ENCODE assay signal across 24 mouse cellular contexts in genomic region chr8:26906257-26906656, GRCm38 (mm10).
DNase-seq lines count a peak whose midpoint lies in the region; ATAC-seq lines count a peak whose summit lies in the region.
"Had no signal": no experiment of that assay in that cellular context is flagged by ENCODE, and none has a peak within 500 bp of the region (broad histone marks: within the 10 kb centered on the region; RNA-seq: fewer than 3 reads in every experiment).

No protein-coding gene starts in this region.

- no peak overlapping the region for H3K4me3 ChIP-seq in forebrain, embryonic 16.5 days (replicated peaks; ENCODE audit: low read length)
- H3K4me3 ChIP-seq: heart, adult 2 months; heart, embryonic 15.5 days; hindbrain, embryonic 10.5 days; liver, embryonic 12.5 days; lung, embryonic 15.5 days; midbrain, embryonic 13.5 days; neural tube, embryonic 12.5 days had no signal

- WGBS in forebrain, embryonic 16.5 days = 91% methylated on average over 4 of the region's 4 CpGs

- H3K4me2 ChIP-seq in forebrain, embryonic 16.5 days (ENCODE audit: low read length) = no peak overlapping the region
- H3K4me2 ChIP-seq: heart, embryonic 15.5 days; liver, embryonic 12.5 days; lung, embryonic 15.5 days; midbrain, embryonic 13.5 days; neural tube, embryonic 12.5 days had no signal

- no peaks in the 10 kb centered on the region for H3K27me3 ChIP-seq in forebrain, embryonic 16.5 days (replicated peaks; ENCODE audit: control insufficient read depth, insufficient read depth, low read length)
- H3K27me3 ChIP-seq: CH12.LX; heart, embryonic 15.5 days; liver, embryonic 12.5 days; lung, embryonic 15.5 days; midbrain, embryonic 13.5 days; neural tube, embryonic 12.5 days had no signal

- H3K27ac ChIP-seq in forebrain, embryonic 16.5 days (ENCODE audit: low read length) = no peak overlapping the region
- H3K27ac ChIP-seq: heart, adult 2 months; heart, embryonic 15.5 days; hindbrain, embryonic 10.5 days; hindbrain, postnatal 0 days; liver, embryonic 12.5 days; lung, embryonic 15.5 days; midbrain, embryonic 13.5 days; neural tube, embryonic 12.5 days had no signal

- no peaks in the 10 kb centered on the region for H3K9me3 ChIP-seq in forebrain, embryonic 16.5 days (ENCODE audit: control insufficient read depth, low read length)
- H3K9me3 ChIP-seq: heart, embryonic 15.5 days; hindbrain, embryonic 10.5 days; liver, embryonic 12.5 days; lung, embryonic 15.5 days; midbrain, embryonic 13.5 days; neural tube, embryonic 12.5 days had no signal

- ATAC-seq in forebrain, embryonic 16.5 days = no peak
- ATAC-seq: forebrain, embryonic 14.5 days; hindbrain, postnatal 0 days; intestine, postnatal 0 days; liver, embryonic 12.5 days; midbrain, embryonic 13.5 days had no signal

- DNase-seq in adrenal gland, postnatal 14 days = peak; percentile 48
- DNase-seq in adrenal gland, postnatal 4 days (ENCODE audit: low spot score in 2 of 2) = no peak
- DNase-seq in lung, postnatal 10 days = peak; percentile 34
- DNase-seq in lung, adult 18-20 months = no peak
- peak; percentile 48 for DNase-seq in kidney, postnatal 14 days
- DNase-seq in cerebellum, adult 11-12 months = no peak
- DNase-seq: cerebellum, adult 18-20 months; cerebellum, postnatal 36 days; gastrocnemius, postnatal 14 days; heart, adult 2 months; layer of hippocampus, adult 9-11 months; right cerebral cortex, adult 18-20 months; thymus, postnatal 25 days had no signal

- H3K4me1 ChIP-seq in forebrain, embryonic 16.5 days (replicated peaks; ENCODE audit: control insufficient read depth, insufficient read depth, low read length) = no peaks in the 10 kb centered on the region
- H3K4me1 ChIP-seq: hindbrain, embryonic 10.5 days; midbrain, embryonic 13.5 days; neural tube, embryonic 12.5 days had no signal

- no peaks in the 10 kb centered on the region for H3K36me3 ChIP-seq in forebrain, embryonic 16.5 days (ENCODE audit: control insufficient read depth, insufficient read depth)
- H3K36me3 ChIP-seq: heart, embryonic 15.5 days; hindbrain, embryonic 10.5 days; liver, embryonic 12.5 days; lung, embryonic 15.5 days; midbrain, embryonic 13.5 days; neural tube, embryonic 12.5 days had no signal

- H3K9ac ChIP-seq in forebrain, embryonic 16.5 days (replicated peaks; ENCODE audit: low read depth, low read length) = no peak overlapping the region
- H3K9ac ChIP-seq: heart, embryonic 15.5 days; liver, embryonic 12.5 days; lung, embryonic 15.5 days; midbrain, embryonic 13.5 days; neural tube, embryonic 12.5 days had no signal

Comparison
In these comparisons a context has a peak if more than half of its experiments do, and no peak if none do; other contexts are left out.
1. DNase-seq: peak in adrenal gland, postnatal 14 days (single experiment), lung, postnatal 10 days (single experiment) and kidney, postnatal 14 days (single experiment); none in adrenal gland, postnatal 4 days (0 of 2), lung, adult 18-20 months (0 of 2) and cerebellum, adult 11-12 months (single experiment).